Mouse (Mus musculus) adrenal gland, adult 8-10 months (tissue): Measurements from ENCODE around the gene Calu. TPM values are rescaled to one million over a fixed set of nuclear protein-coding genes. Genes with fewer than 3 reads are reported as not detected.
"Not testable (repeated sequence)": the region's sequence is repeated elsewhere in the genome, so short reads cannot be mapped to it uniquely, and the experiment has no call there.

Source experiments
- DNase-seq: peaks from one replicate; pipeline ENCODE4 v3.0.0; 2022
- total RNA-seq, 4 experiments: library from RNA; stranded (reverse); gene quantifications; 2 replicates each; pipeline ENCODE4 v1.2.4; 2022

Calu gene
- 100 to 1,000 TPM; 121 to 136 (median 126) TPM for total RNA-seq

GRCm38 (mm10) chr6:29347665-29348370 is at the start of gene Calu:
TSS of gene Calu (plus strand) at chr6:29348069.
- DNase-seq, result peak; percentile 99

GRCm38 (mm10) chr6:29299112-29299511 is 48.8 kb upstream of the Calu start:
- DNase-seq, result no peak

- DNase-seq, result no peak
Measured at GRCm38 (mm10) chr6:29303251-29303650, 44.6 kb upstream of the Calu start.

- DNase-seq, result no peak
Measured at GRCm38 (mm10) chr6:29303726-29304125, 44.1 kb upstream of the Calu start.

- DNase-seq, result no peak
Measured at GRCm38 (mm10) chr6:29305462-29305861, 42.4 kb upstream of the Calu start.

- DNase-seq, result no peak
Measured at GRCm38 (mm10) chr6:29308846-29309605, 38.8 kb upstream of the Calu start.

- DNase-seq, result no peak
Measured at GRCm38 (mm10) chr6:29313690-29314202, 34.1 kb upstream of the Calu start.

- no peak for DNase-seq
Measured at GRCm38 (mm10) chr6:29317286-29317685, 30.6 kb upstream of the Calu start.

GRCm38 (mm10) chr6:29317941-29318340 is 29.9 kb upstream of the Calu start:
- DNase-seq, result no peak

GRCm38 (mm10) chr6:29318879-29319278 is 29.0 kb upstream of the Calu start, which contains the start of gene Fam71f1:
TSS of gene Fam71f1 (plus strand) at chr6:29319140.
- peak; percentile 67 for DNase-seq

- no peak for DNase-seq
Measured at GRCm38 (mm10) chr6:29321586-29321985, 26.3 kb upstream of the Calu start.

GRCm38 (mm10) chr6:29322147-29322546 is 25.7 kb upstream of the Calu start:
- DNase-seq, result no peak

- no peak for DNase-seq
Measured at GRCm38 (mm10) chr6:29322735-29323134, 25.1 kb upstream of the Calu start.

GRCm38 (mm10) chr6:29326961-29327360 is 20.9 kb upstream of the Calu start:
- no peak for DNase-seq

- no peak for DNase-seq
Measured at GRCm38 (mm10) chr6:29329514-29329913, 18.4 kb upstream of the Calu start.

GRCm38 (mm10) chr6:29346512-29346911 is 1.4 kb upstream of the Calu start:
- DNase-seq, result not testable (repeated sequence)

- DNase-seq, result no peak
Measured at GRCm38 (mm10) chr6:29347189-29347588, 680 bp upstream of the Calu start.

GRCm38 (mm10) chr6:29348371-29348724 is 479 bp downstream of the Calu start:
- DNase-seq, result no peak

- no peak for DNase-seq
Measured at GRCm38 (mm10) chr6:29351613-29352012, 3.7 kb downstream of the Calu start.

GRCm38 (mm10) chr6:29352816-29353215 is 4.9 kb downstream of the Calu start:
- no peak for DNase-seq

GRCm38 (mm10) chr6:29359386-29359785 is 11.5 kb downstream of the Calu start:
- no peak for DNase-seq

- DNase-seq, result no peak
Measured at GRCm38 (mm10) chr6:29360211-29360610, 12.3 kb downstream of the Calu start.

GRCm38 (mm10) chr6:29362246-29363128 is 14.6 kb downstream of the Calu start:
- DNase-seq, result no peak
